Mouse (Mus musculus) layer of hippocampus, adult 9-10 months (tissue): ENCODE results near the gene Stk38.
"Not testable (repeated sequence)": the region's sequence is repeated elsewhere in the genome, so short reads cannot be mapped to it uniquely, and the experiment has no call there.

ENCODE experiments used
- DNase-seq: peaks from one replicate; pipeline ENCODE4 v3.0.0; 2022; ENCODE audit warnings: low spot score

The Stk38 gene

DNA sequence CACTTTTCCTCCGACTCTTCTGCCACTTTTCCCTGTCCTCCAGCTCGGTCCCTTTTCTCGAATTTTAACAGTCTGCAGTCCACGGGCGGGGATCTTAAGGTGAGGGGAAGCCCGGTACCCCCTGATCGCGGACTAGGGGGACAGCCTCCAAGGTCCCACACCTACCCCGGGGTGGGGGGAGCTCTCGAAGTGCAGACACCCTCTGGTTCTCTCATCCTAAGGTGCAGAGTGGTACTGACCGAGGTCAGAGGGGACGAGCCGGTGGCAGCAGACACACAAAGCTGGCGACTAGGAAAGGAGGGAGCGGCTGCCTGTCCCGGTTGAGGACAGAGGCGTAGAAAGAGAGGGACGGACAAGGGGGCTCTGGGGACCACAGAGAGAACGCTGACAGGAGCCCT is 553 bp downstream of the Stk38 start:
- DNase-seq = no peak

DNA sequence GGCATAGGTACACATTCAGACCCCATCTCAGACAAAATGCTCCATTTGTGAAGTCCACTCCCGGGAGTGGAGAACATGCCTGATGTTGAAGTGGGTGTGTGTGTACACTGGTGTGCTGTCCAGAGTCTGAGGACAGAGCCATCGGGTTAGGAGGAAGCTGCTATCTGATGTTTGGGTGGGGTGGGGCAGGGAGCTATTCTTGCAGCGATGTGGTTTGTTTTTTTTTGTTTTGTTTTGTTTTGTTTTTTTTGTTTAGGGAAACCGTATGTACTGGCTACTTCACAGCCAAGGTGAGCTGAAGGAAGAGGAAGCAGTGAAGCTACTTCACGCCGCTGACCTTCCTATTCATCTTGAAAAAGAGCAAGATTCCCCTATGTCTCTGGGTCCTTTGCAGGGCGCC is 983 bp downstream of the Stk38 start:
- no peak for DNase-seq

DNA sequence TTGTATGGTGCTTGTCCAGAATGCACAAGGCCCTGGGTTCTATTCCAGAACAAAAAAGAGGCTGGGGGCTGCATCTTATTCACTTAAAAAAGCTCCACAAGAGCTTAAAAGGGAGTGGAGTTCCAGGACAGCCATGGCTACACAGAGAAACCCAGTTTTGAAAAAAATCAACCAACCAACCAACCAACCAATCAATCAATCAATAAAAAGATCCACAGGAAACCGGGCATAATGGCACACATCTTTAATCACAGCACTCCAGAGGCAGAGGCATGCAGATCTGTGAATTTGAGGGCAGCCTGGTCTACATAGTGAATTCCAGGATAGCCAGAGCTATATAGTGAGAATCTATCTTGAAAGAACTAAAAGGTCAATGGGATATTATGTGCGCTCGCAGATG is 2.8 kb downstream of the Stk38 start:
- DNase-seq = no peak

DNA sequence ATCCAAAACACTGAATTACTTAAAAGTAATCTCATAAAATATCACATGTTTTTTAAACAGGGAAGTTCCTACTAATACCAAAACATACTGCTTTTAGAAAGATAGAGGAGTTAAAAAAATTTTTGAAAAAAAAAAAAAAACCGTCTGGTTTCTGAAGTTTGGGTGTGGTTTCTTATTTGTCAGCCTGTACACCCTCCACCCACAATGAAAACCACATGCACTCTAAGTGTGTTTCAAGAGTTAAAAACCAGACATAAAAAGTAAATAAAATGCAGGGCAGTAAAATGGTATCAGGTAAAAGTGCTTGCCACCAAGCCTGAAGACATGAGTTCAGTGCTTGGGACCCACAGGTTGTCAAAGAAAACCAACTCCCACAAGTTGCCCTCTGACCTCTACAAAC is 4.1 kb downstream of the Stk38 start:
- no peak for DNase-seq

DNA sequence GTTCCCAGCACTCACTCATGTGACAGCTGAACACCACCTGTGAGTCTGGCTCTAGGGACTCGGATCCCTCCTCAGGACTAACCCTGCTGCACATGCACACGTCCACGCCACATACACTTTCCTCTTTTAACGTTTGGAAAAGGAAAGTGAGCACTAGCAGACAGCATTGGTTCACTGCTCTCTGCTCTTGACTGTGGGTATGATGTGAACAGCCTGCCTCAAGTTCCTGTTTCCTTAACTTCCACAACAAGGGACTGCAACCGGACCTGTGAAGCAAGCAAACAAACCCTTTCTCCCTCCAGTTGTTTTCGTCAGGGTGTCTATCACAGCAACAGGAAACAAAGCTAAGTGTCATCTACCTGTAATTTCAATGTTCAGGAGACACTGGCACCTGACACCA is 7.3 kb downstream of the Stk38 start:
- DNase-seq = no peak

DNA sequence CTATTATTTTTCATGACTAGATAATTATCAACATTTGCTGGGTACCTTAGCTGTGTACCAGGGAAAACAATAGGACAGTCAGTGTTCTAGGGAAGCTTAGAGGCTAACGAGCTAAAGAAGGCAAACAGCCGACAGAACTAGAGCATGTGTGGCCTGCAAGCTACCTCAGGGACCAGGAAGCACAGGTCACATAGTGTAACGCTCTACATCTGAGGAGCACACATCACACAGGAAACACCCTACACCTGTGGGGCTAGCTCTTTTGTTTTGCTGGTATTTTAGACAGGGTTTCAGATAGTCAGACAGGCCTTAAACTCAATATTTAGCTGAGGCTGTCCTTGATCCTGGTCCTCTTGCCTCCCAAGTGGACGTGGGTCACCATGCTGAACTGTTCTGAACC is 13.2 kb downstream of the Stk38 start:
- DNase-seq = no peak

DNA sequence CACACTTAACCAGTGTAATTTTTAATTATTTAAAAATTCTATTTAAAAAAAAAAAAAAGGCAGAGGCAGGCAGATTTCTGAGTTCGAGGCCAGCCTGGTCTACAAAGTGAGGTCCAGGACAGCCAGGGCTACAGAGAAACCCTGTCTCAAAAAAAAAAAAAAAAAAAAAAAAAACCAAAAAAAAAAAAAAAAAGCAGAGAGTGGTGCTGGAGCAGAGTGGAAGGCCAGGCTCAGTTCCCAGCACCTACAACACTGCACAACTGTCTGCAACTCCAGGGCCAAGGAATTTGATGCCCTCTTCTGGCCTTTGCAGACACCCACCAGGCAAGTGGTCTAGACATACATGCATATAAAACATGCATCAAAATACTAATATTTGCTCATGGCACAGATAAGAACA is 14.8 kb downstream of the Stk38 start:
- DNase-seq = not testable (repeated sequence)

DNA sequence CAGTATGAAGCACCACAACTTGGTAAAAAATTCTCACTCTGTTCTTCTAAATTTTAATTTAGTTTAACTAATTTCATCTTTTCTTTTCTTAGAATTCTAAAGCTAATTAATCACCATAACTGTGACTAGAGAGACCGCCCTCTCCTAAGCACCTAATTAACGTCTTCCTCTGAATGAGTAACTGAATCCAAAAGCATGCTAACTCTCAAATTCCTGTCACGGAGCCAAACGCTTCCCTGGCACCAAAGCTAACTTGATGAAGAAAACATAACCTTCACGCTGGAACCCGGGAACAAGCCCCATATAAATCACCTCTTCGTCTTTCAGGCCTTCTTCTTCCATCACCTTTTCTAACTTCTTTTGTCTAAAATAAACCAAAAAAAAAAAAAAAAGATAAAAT is 15.7 kb downstream of the Stk38 start:
- no peak for DNase-seq

DNA sequence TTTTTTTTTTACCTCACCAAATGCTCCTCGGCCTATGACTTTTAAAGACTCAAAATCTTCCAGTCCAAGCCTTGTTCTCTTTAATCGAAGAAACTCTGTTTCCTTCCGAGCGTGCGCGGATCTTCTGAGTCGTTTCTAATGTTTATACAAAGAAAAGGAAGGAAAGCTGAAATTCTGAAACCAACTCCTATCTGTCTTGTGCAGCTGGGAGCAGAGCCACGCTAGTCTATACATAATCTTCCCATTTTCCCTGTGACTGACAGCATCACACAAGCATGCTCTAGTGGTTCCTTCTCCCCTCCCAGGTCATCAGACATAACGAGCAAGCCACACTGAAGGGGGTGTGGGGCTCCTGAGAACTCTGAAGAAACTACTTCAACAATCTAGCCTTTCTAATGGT is 16.5 kb downstream of the Stk38 start:
- no peak for DNase-seq

DNA sequence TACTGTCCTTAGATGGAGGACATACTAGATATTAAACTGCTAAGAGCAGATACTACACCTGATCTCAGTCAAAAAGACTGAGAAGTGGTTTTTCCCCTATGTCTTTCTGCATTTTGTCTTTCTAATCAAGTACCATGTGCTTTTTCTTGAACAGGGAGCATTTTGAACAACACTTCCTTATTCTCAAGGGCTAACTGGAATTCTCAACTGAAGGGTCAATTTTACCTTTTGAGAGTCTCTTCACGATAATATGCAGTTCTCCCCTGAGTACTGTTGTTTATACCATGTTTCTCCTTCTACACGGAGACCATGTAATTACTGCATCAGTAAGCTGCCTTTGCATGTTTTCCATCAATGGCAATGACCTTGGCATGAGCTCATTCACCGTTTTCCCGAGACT is 17.7 kb downstream of the Stk38 start:
- no peak for DNase-seq

DNA sequence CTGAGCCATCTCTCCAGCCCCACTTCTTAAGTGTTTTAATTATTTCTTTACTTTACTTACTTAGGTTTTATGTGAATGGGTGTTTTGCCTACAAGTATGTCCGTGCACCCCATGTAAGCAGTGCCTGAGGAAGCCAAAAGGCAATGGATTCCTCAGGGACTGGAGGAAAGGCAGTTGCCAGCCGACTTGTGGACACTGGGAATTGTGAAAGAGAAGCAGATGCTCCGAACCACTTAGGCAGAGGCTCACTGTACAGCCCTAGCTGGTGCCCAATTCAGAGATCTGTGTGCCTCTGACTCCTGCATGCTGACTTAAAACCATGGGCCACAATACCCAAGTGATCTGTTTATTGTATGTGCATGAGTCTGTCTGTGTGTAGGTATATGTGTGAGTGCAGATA is 18.8 kb downstream of the Stk38 start:
- DNase-seq = no peak

DNA sequence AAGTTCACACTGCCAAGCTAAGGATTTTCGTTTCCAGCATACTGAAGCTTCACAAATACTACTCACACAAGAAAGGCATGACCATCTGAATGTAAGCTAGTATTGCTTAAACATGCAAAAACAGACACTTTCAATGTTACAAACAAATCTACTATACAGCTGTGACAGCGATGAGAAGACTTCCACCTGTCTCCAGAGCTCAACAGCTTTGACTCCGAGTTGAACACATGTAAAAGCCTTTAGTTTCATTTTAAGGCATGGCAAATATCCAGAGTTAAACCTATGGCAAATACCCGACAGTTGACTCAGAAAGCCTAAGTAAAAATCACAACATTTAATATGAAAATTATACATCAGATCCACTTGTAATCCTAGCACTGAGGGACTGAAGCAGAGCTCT is 19.5 kb downstream of the Stk38 start:
- no peak for DNase-seq

DNA sequence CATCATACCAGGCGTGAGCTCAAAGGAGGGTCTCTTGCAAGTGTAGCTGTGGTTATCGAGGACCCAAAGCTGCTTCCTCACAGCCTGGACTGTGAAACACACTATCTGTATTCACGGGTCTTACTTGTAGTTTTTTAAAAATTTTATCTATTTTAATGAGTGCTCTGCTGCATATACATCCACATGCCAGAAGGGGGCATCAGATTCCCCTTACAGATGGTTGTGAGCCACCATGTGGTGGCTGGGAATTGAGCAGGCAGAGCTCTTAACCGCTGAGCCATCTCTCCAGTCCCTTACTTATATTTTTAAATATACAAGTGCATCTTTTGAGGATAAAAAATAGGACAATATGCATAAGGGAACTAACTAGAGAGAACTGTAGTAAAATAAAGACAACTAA is 20.1 kb downstream of the Stk38 start:
- no peak for DNase-seq

DNA sequence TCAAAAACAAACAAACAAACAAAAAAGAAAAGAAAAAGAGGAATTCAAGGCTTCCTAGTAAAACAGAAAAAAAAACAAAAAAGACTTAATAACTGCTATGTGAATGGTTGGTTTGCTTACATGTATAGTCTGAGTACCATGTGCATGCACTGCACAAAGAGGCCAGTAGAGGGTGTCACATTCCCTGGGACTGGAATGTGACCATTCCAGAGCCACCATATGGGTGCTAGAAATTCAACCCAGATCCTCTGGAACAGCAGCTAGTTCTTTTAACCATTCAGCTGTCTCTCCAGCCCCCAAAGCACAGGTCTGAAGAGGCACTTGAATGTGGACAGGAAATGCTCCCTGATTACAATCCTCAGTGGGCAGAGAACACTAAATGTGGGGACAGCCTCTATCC is 21.0 kb downstream of the Stk38 start:
- no peak for DNase-seq

DNA sequence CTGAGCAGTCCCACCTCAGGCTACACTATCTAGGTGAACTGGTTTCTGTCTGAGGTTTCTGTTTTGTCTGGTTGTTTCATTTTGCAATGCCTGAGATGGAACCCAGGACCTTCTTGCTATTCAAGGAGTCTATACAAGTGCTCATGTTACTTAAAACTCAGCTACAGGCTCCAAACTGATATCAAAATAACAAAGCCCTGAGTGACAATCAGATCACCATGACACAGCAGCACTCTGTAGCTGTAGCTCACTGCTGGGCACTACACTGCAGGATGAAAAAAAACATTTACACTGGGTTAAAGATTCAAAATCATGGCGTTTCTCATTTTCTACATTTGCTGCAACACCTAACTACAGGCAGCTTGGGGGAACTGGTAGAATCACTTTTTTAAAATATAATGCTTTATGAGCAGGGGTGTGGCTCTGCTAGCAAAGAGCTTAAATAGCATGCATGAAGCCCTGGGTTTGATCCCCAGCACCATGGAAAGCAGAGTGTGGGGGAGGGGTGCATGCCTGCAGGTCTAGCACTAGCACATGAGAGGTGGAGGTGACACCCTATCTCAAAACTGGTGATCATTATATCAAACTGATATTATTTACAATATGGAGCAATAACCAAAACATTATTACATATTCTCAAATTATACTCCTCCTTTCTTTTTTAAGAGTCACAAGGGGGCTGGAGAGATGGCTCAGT is 22.9 kb downstream of the Stk38 start:
- no peak for DNase-seq

DNA sequence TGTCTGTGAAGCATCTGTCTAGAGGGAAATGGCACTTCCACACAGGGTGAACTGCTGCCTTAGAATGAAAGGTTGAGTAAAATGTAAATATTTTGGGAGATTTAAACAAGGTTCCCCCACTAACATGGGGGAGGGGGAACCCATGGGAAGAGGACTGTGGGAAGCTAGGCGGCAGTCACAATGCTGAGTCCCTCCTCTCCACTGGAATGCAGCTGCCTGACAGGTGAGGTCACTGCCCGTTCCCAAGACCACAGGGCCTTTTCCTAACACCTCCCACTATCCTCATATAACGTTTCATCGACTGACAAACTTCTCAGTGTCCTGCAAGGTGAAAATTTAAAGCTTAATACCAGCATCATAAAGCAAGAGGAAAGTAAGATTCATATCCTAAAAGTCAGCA is 25.2 kb downstream of the Stk38 start:
- DNase-seq = no peak

DNA sequence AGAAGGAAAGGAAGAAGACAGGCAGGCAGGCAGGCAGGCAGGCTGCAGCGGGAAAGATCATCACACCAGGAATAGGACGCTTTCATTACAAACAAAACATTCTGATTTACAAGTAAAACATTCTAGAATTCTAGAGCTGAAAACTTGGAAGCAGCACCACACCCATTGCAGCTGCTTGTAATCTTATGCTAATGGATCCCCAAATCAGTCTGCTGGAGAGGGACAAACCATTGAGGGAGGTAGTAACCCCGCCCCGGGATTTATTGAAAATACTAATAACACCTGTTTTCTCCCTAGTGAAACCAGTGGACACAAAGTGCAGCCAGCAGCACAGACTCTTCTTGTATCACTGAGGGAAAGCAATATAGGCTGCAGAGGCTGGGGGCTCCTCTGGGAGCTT is 26.7 kb downstream of the Stk38 start:
- no peak for DNase-seq

DNA sequence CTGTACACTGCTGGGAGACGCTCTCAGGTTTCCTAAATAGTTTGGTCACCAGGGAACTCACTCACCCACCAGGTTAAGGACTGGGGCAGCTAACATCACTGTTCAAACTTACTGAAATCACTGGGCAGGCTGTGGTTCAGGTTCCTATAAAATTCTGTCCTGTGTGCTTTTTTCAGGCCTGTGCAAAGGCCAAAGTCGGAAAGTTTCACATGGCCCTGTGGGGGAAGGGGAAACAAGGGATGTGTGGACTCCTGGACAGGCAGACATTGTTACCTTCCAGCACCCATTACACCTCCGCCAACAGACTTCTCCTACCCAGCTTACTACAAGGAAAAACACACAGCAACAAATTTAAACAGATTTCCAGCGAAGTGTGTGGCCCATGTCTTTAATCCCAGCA is 28.7 kb downstream of the Stk38 start:
- DNase-seq = no peak

DNA sequence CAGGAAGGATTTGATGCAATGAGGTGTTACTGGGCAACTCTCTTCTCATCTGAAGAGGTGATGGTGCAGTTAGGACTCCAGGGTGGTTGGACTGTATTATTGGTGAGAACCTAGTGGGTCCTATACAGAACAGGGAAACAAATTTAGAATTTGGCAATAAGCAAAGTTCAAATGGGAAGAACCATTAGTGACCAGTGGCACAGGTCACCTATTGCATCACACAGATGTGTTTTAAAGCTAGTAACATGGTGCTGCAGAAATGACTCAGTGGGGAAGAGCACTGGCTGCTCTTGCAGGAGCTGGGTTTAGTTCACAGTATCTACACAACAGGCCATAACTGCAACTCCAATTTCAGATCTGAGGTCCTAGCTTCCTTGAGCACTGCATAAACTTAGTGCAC is 37.7 kb downstream of the Stk38 start:
- no peak for DNase-seq

DNA sequence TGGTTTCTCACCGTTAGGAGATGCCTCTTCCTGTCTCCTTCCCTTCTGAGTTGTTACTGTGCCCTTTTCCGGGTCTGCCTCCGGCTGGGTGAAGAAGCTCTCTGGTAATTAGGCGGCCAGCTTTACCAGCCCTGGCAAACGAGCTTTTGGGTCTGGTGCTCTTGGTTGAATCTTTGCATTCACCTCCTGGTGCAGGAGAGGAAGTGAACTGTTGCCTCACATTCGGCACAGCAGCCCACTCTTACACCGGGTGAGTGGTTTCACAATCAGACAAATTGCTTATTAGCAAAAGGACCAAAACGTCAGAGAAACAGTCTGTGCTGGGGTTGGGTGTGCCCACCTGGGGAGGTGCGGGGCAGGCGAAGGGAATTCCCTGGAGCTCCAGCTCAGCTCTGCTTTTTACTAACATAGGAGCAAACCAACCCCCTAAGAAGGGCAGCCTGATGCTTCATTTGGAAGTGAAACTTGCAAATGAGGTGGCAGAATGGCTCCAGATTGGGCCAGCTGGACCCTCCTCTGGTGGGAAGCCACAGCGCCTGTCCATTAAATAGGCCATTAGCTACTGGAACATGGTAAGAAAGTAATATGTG is 40.7 kb downstream of the Stk38 start:
- no peak for DNase-seq

DNA sequence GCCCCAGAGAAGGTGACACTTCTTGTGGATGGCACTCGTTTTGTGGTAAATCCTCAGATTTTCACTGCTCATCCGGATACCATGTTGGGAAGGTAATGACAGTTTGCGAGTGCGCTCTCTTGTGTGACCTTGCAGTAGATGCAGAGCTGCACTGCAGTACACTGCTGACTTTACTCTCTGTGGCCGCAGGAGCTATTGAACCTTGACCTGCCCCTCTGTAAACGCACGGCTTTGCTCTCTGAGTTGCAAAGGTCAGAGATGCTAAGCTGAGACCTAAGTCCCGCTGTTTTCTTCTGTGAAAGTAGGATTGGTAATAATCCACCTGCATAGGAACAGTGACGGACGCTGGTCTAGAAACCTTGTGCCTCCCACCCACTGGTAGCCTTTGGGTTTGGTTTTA is 46.2 kb downstream of the Stk38 start:
- DNase-seq = no peak

DNA sequence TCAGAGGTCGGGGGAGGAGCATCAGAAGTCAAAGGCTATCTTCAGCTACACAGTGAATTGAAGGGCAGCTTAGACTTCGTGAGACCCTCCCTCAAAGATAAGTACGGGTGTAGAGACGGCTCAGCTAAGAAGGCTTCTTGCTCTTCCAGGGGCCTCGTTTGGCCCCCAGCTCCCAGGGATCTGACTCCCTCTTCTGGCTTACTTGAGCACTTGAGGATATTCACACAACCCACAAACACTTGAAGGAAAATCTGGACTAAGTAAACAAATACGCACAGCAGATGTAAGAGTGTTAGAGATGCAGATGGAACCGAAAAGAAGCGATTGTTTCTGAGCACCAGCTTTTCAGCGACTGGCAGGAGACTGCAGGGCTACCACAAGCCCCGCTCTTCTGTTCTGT is 47.2 kb downstream of the Stk38 start:
- no peak for DNase-seq

DNA sequence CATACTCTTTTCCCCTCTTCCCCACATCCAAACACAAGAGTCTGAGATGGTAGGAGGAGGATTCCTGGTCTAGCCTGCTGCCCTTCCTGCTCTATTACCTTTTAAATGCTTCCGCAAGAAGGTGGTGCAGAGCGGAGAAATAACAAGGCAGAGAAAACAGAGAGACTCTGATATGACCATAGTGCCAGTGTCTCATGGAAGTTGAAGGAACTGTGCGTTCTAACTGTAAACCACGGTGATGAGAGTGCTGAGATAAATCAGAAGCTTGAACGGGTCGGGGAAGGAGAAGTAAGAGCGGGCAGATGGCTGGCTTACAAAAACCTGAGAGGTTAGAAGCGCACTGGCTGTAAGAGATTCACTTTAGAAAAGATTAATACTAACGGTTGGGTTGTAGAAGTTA is 53.4 kb downstream of the Stk38 start:
- DNase-seq = no peak

DNA sequence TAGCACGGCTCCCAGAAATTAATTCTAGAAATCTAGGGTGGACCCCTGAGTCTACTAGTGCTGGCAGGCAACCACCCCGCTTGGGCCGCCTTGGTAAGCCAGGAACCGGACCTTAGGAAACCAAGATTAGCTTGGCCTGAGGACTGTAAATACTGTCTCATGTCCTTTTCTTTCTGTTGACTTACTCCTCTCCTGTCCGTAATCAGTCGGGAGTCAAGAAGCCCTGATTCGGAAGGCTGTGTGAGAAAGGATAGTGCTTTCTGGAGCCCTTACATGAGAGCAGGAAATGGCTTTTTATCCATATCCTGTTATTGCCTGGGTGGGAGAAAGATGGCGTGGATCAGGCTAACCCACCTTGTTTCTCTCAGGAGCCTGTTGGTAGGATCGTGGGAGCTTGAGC is 54.5 kb downstream of the Stk38 start:
- DNase-seq = no peak
